Mouse (Mus musculus) embryonic fibroblast, embryonic 13.5 days (primary cell): ENCODE measurements around the gene Gm20388. TPM values are rescaled to one million over a fixed set of nuclear protein-coding genes. Genes with fewer than 3 reads are reported as not detected.

ENCODE experiments used
- H3K27ac ChIP-seq: 2 replicates; pipeline ENCODE4 v1.5.1; 2012; ENCODE audit warnings: low read length, control low read depth, inconsistent platforms; ENCODE audit not compliant: insufficient read depth
- H3K4me1 ChIP-seq: 2 replicates; pipeline ENCODE4 v1.6.1; 2011; ENCODE audit warnings: low read length; ENCODE audit not compliant: control insufficient read depth, insufficient read depth
- H3K4me3 ChIP-seq: 2 replicates; pipeline ENCODE4 v1.5.1; 2011; ENCODE audit warnings: mild to moderate bottlenecking, control low read depth, low read length; ENCODE audit not compliant: insufficient read depth
- CTCF ChIP-seq: IDR thresholded peaks from 2 replicates; pipeline ENCODE4 v1.5.1; 2011; ENCODE audit warnings: mild to moderate bottlenecking, control low read depth, low read length, moderate library complexity, borderline replicate concordance; ENCODE audit not compliant: insufficient read depth
- POLR2A ChIP-seq: IDR thresholded peaks from 2 replicates; pipeline ENCODE4 v1.6.1; 2011; ENCODE audit warnings: low read depth, mild to moderate bottlenecking, control low read depth, low read length, moderate library complexity
- polyA plus RNA-seq: library from polyadenylated mRNA; stranded (reverse); fragments of >200 nt; gene quantifications from 2 replicates; pipeline ENCODE4 v1.2.4, GENCODE M21; 2011; ENCODE audit warnings: low read depth; ENCODE audit not compliant: missing spikeins, insufficient read length

Gm20388 gene
- polyA plus RNA-seq, 1 experiment, result 82.8 TPM

DNA sequence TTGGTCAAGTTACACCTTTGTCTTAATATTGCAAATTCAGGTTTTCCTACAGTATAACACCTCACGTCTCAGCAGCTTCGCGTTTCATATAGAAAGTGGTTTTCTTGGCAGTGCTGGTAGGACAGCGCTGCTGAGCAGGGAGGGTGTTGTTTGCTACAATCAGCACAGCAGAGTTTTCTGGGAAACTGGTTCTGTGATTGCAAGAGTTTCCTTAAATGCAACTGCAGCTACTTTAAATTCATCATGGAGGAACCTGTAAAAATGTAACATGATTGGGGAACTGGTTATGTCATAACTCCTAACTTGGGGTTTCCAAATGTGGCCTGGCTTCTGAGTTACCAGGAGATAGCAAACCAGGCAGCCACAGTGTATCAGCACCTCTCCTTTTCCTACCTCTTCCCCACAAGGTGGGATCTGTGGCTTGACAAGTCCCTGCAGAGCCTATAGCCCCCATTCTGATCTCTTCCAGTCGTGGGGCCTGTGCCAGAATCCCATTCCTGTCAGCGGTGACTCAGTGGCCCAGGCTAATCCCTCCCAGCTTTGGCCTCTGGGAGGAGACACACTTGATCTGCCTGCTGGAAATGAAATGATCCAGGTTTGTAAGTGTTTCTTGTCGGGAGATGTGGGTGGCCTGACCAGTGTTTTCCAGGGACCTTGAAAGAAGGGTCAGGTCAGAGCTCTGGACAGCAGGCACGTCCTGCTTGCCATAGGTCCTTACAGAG is 2109.6 kb downstream of the Gm20388 start:
- Histone ChIP-seq H3K27ac (no peak overlapping the region; the same call in none of the 2 replicates), H3K4me3 (no peak overlapping the region), H3K4me1 (peaks cover 10% of the 10 kb centered on the region)
- no peak for TF ChIP-seq CTCF
- TF ChIP-seq POLR2A, result no peak

GRCm38 (mm10) chr8:122021725-122022124 is 2111.1 kb downstream of the Gm20388 start:
- Histone ChIP-seq H3K4me3 (no peak overlapping the region), H3K27ac (no peak overlapping the region), H3K4me1 (peaks cover 10% of the 10 kb centered on the region)
- TF ChIP-seq CTCF (no peak), POLR2A (no peak)

DNA sequence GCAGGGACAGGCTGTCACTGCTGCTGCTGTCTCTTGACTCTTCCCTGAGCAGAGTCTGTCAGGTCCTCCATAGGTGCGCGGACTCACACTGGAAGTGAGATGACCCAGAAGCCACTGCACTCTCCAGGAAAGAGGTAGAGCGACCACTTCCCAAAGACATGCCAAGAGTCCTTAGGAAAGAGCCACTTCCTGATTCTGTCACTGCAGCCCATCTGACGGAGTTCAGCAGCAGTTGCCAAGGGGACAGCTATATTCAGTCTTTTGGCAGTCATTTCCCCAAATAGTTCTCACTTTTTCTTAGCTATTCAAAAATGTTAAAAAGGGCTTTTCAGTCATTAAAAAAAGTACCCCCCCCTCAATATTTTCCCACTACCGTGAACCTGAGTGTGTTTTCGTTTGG is 2111.6 kb downstream of the Gm20388 start:
- Histone ChIP-seq H3K27ac (no peak overlapping the region), H3K4me3 (no peak overlapping the region), H3K4me1 (peaks cover 10% of the 10 kb centered on the region)
- no peak for TF ChIP-seq POLR2A
- TF ChIP-seq CTCF, result no peak

DNA sequence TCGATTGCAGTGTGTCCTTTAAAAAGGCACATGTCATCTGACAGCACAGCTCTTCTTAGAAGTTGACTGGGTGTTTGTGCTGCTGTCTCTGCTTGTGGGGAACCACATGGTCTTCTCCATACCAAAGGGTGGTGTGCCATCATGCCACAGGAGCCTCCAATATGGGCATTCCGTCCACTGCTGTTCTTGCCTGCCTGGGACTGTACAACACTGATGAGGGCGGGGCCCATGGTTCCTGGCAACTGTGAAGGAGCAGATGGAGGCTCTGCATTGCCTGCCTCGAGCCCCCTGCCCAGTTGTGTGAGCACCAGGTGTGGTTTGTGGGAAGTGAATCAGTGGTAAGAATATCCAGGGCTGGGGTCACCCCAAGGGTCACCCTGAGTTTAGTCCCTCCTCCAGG is 2112.1 kb downstream of the Gm20388 start:
- H3K4me1 ChIP-seq, result peaks cover 10% of the 10 kb centered on the region
- H3K27ac ChIP-seq, result no peak overlapping the region
- TF ChIP-seq CTCF (no peak), POLR2A (no peak)
- H3K4me3 ChIP-seq, result no peak overlapping the region

DNA sequence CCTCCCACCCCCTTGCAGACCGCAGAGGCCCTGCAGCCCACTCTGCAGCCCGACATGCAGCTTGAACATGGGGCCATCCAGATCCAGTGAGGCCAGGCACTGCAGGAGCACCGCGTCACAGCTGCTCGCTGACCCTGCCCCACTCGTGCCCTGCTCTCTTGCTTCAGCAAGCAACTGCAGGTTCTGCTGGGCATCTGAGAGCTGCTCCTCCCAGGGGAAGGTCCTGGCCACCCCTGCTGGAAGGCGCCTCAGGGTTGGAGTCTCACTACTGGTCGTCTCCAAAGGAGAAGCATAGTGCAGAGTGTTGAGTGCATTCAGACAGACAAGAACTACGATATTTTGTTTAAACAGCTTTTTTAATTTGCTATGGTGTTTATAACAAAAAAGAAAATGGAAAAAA is 2114.9 kb downstream of the Gm20388 start:
- Histone ChIP-seq H3K4me1 (peaks cover 9% of the 10 kb centered on the region), H3K4me3 (no peak overlapping the region), H3K27ac (no peak overlapping the region)
- TF ChIP-seq POLR2A (no peak), CTCF (no peak)

DNA sequence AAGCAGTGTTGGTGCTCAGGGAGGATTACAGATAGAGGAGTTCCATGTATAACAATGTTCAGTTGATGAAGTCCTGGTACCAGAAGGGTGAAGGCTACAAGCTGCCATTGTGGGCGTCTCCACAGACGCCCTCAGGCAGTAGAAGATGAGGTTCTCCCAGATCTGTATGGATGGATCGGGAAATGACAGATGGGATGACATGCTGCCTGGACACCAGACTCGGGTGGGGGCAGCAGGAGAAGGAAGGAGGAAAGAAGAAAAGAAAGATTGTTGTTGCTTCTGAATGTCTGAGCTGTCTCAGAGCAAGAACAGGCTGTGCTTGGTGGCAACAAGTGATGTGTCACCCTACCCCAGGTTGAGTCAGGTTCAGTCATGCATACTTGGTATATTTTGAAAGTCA is 2117.5 kb downstream of the Gm20388 start:
- no peak for TF ChIP-seq CTCF
- TF ChIP-seq POLR2A, result no peak
- Histone ChIP-seq H3K4me1 (peaks cover 5% of the 10 kb centered on the region; the same call in 1 of the 2 replicates), H3K4me3 (no peak overlapping the region), H3K27ac (no peak overlapping the region)

GRCm38 (mm10) chr8:122030965-122031364 is 2120.3 kb downstream of the Gm20388 start:
- Histone ChIP-seq H3K4me1 (peaks cover 5% of the 10 kb centered on the region; the same call in 1 of the 2 replicates), H3K4me3 (no peak overlapping the region), H3K27ac (no peak overlapping the region)
- TF ChIP-seq CTCF (no peak), POLR2A (no peak)

DNA sequence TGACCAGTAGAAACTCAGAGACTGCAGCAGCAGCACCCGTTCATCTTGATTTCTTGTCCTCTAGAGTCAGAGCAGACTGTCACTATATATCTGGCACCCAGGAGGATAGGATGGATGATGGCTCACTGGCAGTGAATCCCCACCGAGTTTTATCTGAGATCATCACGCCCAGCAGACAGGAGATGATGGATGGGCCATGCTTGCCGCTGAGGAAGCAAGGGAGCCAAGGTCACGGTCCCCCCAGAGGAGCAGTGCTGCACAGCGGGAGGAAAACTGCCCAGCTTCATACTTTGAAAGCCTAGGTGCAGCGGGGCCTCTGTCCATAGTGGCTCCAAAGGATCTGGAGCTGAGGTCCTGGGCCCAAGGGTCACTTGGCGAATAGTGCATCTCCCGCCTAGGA is 2122.1 kb downstream of the Gm20388 start:
- TF ChIP-seq POLR2A (no peak), CTCF (no peak)
- H3K27ac ChIP-seq, result no peak overlapping the region
- no peak overlapping the region for H3K4me3 ChIP-seq
- H3K4me1 ChIP-seq, result peaks cover 5% of the 10 kb centered on the region

- TF ChIP-seq CTCF (no peak), POLR2A (no peak)
- Histone ChIP-seq H3K4me3 (no peak overlapping the region), H3K4me1 (no peaks in the 10 kb centered on the region; the same call in none of the 2 replicates), H3K27ac (no peak overlapping the region)
Measured at GRCm38 (mm10) chr8:122035543-122035942, 2124.9 kb downstream of the Gm20388 start.

GRCm38 (mm10) chr8:122036325-122036724 is 2125.7 kb downstream of the Gm20388 start:
- Histone ChIP-seq H3K4me1 (no peaks in the 10 kb centered on the region; the same call in none of the 2 replicates), H3K4me3 (no peak overlapping the region), H3K27ac (no peak overlapping the region)
- TF ChIP-seq POLR2A, result no peak
- TF ChIP-seq CTCF, result no peak

- TF ChIP-seq CTCF (no peak), POLR2A (no peak)
- no peak overlapping the region for H3K4me3 ChIP-seq
- H3K27ac ChIP-seq, result no peak overlapping the region
- H3K4me1 ChIP-seq, result no peaks in the 10 kb centered on the region; the same call in none of the 2 replicates
Measured at GRCm38 (mm10) chr8:122037279-122037678, 2126.6 kb downstream of the Gm20388 start.
